Mouse (Mus musculus) intestine, embryonic 15.5 days (tissue): ENCODE results near the gene Tnip1. TPM values are rescaled to one million over a fixed set of nuclear protein-coding genes. Genes with fewer than 3 reads are reported as not detected.
"Not testable (repeated sequence)": the region's sequence is repeated elsewhere in the genome, so short reads cannot be mapped to it uniquely, and the experiment has no call there.

Source experiments
- ATAC-seq: fragments of 200-750 bp; cut with Nextera tagmentation; 2 replicates; pipeline ENCODE4 v1.8.0; 2017; ENCODE audit warnings: moderate TSS enrichment, moderate library complexity
- H3K27ac ChIP-seq: fragments of 300-500 bp; sonication (generic); 2 replicates; pipeline ENCODE4 v1.5.1; 2015; ENCODE audit warnings: mild to moderate bottlenecking, inconsistent platforms
- H3K27me3 ChIP-seq: fragments of 300-500 bp; sonication (generic); replicated peaks from 2 replicates; pipeline ENCODE4 v1.6.1; 2015; ENCODE audit warnings: inconsistent platforms
- H3K36me3 ChIP-seq: fragments of 300-500 bp; sonication (generic); 2 replicates; pipeline ENCODE4 v1.6.1; 2015; ENCODE audit warnings: inconsistent platforms
- H3K4me1 ChIP-seq: fragments of 300-500 bp; sonication (generic); replicated peaks from 2 replicates; pipeline ENCODE4 v1.6.1; 2015; ENCODE audit warnings: inconsistent platforms
- H3K4me2 ChIP-seq: fragments of 300-500 bp; sonication (generic); replicated peaks from 2 replicates; pipeline ENCODE4 v1.6.1; 2015; ENCODE audit warnings: mild to moderate bottlenecking, inconsistent platforms
- H3K4me3 ChIP-seq: fragments of 300-500 bp; sonication (generic); replicated peaks from 2 replicates; pipeline ENCODE4 v1.5.1; 2015; ENCODE audit warnings: inconsistent platforms
- H3K9ac ChIP-seq: fragments of 300-500 bp; sonication (generic); 2 replicates; pipeline ENCODE4 v1.6.1; 2015; ENCODE audit warnings: inconsistent platforms
- H3K9me3 ChIP-seq: fragments of 300-500 bp; sonication (generic); 2 replicates; pipeline ENCODE4 v1.6.1; 2016; ENCODE audit warnings: inconsistent platforms
- WGBS: fragments of 180-500 bp; shearing (Covaris S2); methylation state at CpG from one replicate; pipeline ENCODE4 v1.1.7; 2015; 5-methylcytosine and 5-hydroxymethylcytosine counted together
- polyA plus RNA-seq: library from polyadenylated mRNA; unstranded; fragments of >200 nt; fragmentation: Nextera tagmentation; extraction: Ambion mirVana; gene quantifications from 2 replicates; pipeline ENCODE4 v1.2.1, GENCODE M21; 2015

The Tnip1 gene
- polyA plus RNA-seq, 1 experiment from 2014 or later = 22.7 TPM

DNA sequence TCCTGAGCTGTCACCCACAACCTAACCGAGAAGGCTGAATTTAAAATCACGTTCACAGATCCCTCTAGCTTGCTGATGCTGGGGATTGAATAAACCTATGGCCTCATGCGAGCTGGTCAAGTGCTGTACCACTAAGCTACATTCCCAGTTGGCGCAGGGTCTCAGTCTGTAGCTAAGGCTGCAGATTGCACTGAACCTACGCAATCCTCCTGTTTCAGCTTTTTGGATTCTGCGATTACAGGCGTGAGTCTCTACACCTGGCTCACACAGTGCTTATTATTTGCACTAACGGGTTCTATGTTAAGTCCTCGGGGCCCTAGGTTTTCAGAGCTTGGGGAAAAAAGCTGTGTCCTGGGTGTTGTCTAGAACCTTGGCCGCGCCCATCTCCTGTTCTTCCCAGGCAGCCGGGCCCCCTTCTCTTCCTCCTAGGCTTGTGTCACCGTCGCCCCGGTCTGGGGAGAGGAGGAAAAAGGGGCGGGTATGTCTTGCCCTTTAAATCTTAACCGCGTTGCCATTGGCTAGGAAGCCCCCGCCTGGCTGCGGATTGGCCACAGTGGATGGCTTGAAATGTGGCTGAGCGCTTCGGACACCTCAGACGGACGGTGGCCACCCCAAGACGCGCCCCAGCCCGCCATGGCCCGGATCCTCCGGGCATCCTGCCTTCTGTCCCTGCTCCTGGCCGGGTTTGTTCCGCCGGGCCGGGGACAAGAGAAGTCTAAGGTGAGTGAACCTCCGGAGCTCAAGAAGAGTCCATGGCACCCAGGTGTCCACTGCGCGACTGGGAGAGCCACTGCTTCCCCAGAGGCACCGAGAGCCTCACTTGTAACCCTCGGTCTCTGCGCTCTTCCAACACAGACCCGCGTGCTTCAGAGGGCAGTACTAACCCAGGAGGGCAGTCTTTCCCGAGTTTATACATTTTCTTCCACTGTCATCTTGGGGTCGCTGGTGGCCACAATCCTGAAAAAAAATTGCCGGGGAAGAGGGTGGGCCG, 60.1 kb downstream of the Tnip1 start, which contains the start of gene Gpx3:
TSS of gene Gpx3 (plus strand) at position 121 of the 991 bp plus-strand sequence.
- 14% methylated on average over 45 of the region's 45 CpGs for WGBS

DNA sequence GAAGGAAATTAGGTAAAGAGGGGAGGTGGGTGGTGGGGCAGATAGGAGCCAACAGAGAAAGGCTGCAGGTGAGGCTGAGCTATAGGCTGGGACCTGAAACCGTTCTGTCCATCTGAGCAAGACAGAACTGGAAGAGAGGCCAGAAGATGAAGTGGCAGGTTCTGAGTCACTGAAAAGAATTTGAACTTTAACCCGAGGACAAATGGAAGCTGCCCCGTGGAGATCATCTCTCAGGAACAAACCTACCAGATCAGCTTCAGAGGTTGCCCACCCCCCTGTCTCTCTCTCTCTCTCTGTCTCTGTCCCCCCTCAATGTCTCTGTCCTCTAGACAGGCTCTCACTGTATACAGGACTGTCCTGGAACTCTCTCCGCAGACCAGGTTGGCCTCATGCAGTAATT, 63.1 kb downstream of the Tnip1 start:
- 66% methylated on average over 4 of the region's 4 CpGs for WGBS
- no peaks in the 10 kb centered on the region for H3K27me3 ChIP-seq
- no peak overlapping the region for H3K4me2 ChIP-seq
- peaks cover 22% of the 10 kb centered on the region for H3K4me1 ChIP-seq
- no peak overlapping the region for H3K27ac ChIP-seq
- no peaks in the 10 kb centered on the region for H3K9me3 ChIP-seq
- no peak for ATAC-seq
- no peak overlapping the region for H3K9ac ChIP-seq
- H3K4me3 ChIP-seq = no peak overlapping the region
- no peaks in the 10 kb centered on the region for H3K36me3 ChIP-seq

More for the DNA sequence above, 60.1 kb downstream of the Tnip1 start, which contains the start of gene Gpx3:
- ATAC-seq = peak; percentile 89
- H3K27me3 ChIP-seq = no peaks in the 10 kb centered on the region
- peak within 1 kb of the TSS; percentile 57 for H3K9ac ChIP-seq
- H3K36me3 ChIP-seq = no peaks in the 10 kb centered on the region
- no peaks in the 10 kb centered on the region for H3K9me3 ChIP-seq
- H3K4me1 ChIP-seq = peaks cover 41% of the 10 kb centered on the region
- H3K4me2 ChIP-seq = peak within 1 kb of the TSS; percentile 84
- peak within 1 kb of the TSS; percentile 52 for H3K4me3 ChIP-seq
- peak within 1 kb of the TSS; percentile 45; the same call in 1 of the 2 replicates for H3K27ac ChIP-seq

DNA sequence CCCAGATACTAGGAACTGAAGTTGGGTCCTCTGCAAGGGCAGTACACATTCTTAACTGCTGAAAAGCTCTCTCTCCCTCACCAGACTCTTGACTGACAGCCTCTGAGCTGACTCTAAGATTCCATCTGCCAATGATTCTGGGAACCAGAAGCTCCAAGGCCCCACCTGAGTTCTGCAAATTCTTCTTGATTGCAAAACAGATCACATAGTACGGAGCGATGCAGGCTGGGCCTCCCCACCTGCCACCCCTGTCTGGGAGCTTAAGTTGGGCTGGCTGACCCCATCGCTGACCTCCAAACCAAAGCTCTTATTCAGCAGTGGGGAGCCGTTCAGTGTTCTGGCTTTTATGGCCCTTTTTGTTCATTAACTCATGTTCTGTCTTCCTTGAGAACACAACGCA, 65.2 kb downstream of the Tnip1 start:
- H3K36me3 ChIP-seq = no peaks in the 10 kb centered on the region
- no peak overlapping the region for H3K4me3 ChIP-seq
- no peaks in the 10 kb centered on the region for H3K9me3 ChIP-seq
- WGBS = 37% methylated on average over 5 of the region's 5 CpGs
- H3K4me1 ChIP-seq = peaks cover 3% of the 10 kb centered on the region
- H3K4me2 ChIP-seq = no peak overlapping the region
- H3K27ac ChIP-seq = no peak overlapping the region
- peak; percentile 62 for ATAC-seq
- no peaks in the 10 kb centered on the region for H3K27me3 ChIP-seq
- H3K9ac ChIP-seq = no peak overlapping the region

- H3K36me3 ChIP-seq, H3K9ac ChIP-seq, H3K9me3 ChIP-seq, ATAC-seq, H3K4me2 ChIP-seq, H3K4me1 ChIP-seq, H3K4me3 ChIP-seq, H3K27me3 ChIP-seq, H3K27ac ChIP-seq: not testable (repeated sequence)
- 85% methylated on average over 3 of the region's 3 CpGs for WGBS
Measured at GRCm38 (mm10) chr11:54896646-54897045, 66.1 kb downstream of the Tnip1 start.

- 37% methylated on average over 9 of the region's 9 CpGs for WGBS
- peak; percentile 48; the same call in 1 of the 2 replicates for ATAC-seq
- H3K27ac ChIP-seq = no peak overlapping the region
- H3K9ac ChIP-seq = no peak overlapping the region
- no peaks in the 10 kb centered on the region for H3K9me3 ChIP-seq
- H3K4me1 ChIP-seq = peaks cover 4% of the 10 kb centered on the region
- no peaks in the 10 kb centered on the region for H3K36me3 ChIP-seq
- H3K27me3 ChIP-seq = no peaks in the 10 kb centered on the region
- no peak overlapping the region for H3K4me2 ChIP-seq
- no peak overlapping the region for H3K4me3 ChIP-seq
Measured at GRCm38 (mm10) chr11:54894589-54894988, 68.1 kb downstream of the Tnip1 start.

DNA sequence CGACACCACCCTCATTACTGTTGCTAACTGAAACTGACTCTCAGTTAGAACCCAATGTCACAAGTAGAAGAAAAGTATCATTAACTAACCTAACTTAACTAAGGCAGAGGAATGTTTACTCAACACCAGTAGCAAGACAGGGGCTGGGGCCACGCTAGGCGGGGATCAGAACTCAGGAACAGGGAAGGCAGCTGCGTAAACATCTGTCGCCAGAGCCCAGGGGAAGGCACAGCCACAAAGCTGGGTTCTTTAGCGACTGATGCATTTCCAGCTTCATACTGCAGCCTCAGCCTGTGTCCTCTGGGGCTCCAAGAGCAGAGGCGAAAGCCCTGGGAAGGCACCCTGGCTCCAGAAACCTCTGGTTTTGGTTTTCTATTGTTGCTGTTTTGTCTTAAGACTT, 70.6 kb downstream of the Tnip1 start:
- H3K27me3 ChIP-seq = no peaks in the 10 kb centered on the region
- no peak overlapping the region for H3K4me2 ChIP-seq
- H3K4me3 ChIP-seq = no peak overlapping the region
- H3K9me3 ChIP-seq = no peaks in the 10 kb centered on the region
- H3K4me1 ChIP-seq = peaks cover 4% of the 10 kb centered on the region
- 41% methylated on average over 7 of the region's 7 CpGs for WGBS
- H3K27ac ChIP-seq = 0 out of 2 replicates have a peak overlapping the region, but pooled peaks have one; percentile 22
- no peak overlapping the region for H3K9ac ChIP-seq
- no peaks in the 10 kb centered on the region for H3K36me3 ChIP-seq
- no peak for ATAC-seq

- Histone ChIP-seq H3K9me3 (no peaks in the 10 kb centered on the region), H3K27ac (no peak overlapping the region), H3K4me2 (no peak overlapping the region), H3K36me3 (no peaks in the 10 kb centered on the region), H3K4me3 (no peak overlapping the region), H3K4me1 (peaks cover 4% of the 10 kb centered on the region), H3K9ac (no peak overlapping the region), H3K27me3 (no peaks in the 10 kb centered on the region)
- 83% methylated on average over 5 of the region's 5 CpGs for WGBS
- no peak for ATAC-seq
Measured at GRCm38 (mm10) chr11:54891341-54891740, 71.4 kb downstream of the Tnip1 start.

DNA sequence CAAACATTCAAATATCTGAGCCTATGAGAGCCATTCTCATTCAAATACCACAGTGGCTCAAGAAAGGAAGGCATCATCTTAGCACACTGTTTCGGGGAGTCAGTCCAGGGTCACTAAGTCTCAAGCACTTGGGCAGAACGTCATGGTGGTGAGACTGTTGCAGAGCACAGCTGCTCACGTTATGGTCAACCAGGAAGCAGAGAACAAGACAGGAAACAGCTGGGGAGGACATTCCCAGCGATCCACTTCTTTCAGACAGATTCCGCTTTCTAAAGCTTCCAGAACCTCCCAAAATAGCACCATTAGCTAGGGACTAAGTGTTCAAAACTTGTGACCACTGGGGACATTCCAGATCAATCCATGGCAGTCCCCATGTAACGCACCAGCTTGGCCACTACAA, 74.8 kb downstream of the Tnip1 start:
- Histone ChIP-seq H3K27ac (no peak overlapping the region), H3K36me3 (no peaks in the 10 kb centered on the region), H3K9me3 (no peaks in the 10 kb centered on the region), H3K4me3 (no peak overlapping the region), H3K4me1 (peaks cover 12% of the 10 kb centered on the region), H3K4me2 (no peak overlapping the region), H3K27me3 (no peaks in the 10 kb centered on the region), H3K9ac (no peak overlapping the region)
- WGBS = 63% methylated on average over 6 of the region's 6 CpGs
- ATAC-seq = no peak

GRCm38 (mm10) chr11:54885406-54885805, 77.3 kb downstream of the Tnip1 start:
- Histone ChIP-seq H3K4me3 (no peak overlapping the region), H3K4me2 (no peak overlapping the region), H3K4me1 (peaks cover 18% of the 10 kb centered on the region; the same call in 1 of the 2 replicates), H3K9ac (no peak overlapping the region), H3K36me3 (no peaks in the 10 kb centered on the region), H3K9me3 (no peaks in the 10 kb centered on the region), H3K27ac (peak overlapping the region; percentile 1; the same call in 1 of the 2 replicates), H3K27me3 (no peaks in the 10 kb centered on the region)
- WGBS = 83% methylated on average over 2 of the region's 2 CpGs
- no peak for ATAC-seq

DNA sequence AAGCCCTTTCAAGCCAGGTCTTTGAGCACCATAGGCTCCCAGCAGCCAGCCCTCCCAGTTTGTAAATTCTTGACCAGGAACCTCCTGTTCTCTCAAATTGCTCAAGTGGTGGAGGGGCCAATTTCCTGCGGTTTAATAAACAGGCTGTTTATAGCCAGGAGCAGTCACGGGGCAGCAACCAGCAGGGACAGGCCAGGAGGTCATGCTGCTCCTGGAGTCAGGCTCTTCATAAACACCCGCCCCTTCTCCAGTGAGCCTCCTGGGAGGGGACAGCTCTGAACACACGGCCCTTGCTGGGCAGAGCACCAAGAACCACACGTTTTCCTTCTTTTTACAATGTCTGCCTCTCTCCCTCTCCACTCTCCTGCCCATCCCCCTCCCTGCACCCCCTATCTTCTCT, 77.8 kb downstream of the Tnip1 start:
- H3K27me3 ChIP-seq = no peaks in the 10 kb centered on the region
- H3K4me1 ChIP-seq = peaks cover 18% of the 10 kb centered on the region; the same call in 1 of the 2 replicates
- no peak overlapping the region for H3K4me2 ChIP-seq
- no peaks in the 10 kb centered on the region for H3K9me3 ChIP-seq
- no peaks in the 10 kb centered on the region for H3K36me3 ChIP-seq
- no peak overlapping the region for H3K9ac ChIP-seq
- no peak overlapping the region for H3K4me3 ChIP-seq
- WGBS = 17% methylated on average over 5 of the region's 5 CpGs
- ATAC-seq = peak; percentile 72; the same call in 1 of the 2 replicates
- H3K27ac ChIP-seq = peak overlapping the region; percentile 57

DNA sequence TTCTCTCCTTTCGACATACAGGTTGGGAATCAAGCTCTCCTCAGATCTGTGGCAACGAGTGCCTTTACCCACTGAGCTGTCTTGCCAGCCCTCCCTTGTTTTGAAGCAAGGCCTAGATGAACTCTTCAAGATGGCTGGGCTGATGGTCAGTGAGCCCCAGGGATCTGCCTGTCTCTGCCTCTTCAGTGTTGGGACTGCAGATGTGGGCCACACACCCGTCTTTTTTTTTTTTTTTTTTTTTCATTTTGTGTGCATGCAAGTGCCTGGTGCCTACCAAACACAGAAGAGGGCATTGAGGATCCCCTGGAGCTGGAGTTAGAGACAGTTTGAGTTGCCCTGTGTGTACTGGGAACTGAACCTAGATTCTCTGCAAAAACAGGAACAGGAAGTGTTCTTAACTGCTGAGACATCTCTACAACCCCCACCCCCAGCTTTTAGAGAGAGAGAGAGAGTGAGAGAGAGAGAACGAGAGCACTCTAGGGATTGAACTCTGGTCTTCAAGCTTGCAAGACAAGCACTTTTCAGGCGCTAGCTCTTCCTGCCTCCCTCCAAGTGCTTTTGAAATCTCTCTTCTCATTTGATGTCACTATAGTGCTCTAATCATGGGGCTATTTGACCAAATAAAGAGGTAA, 78.4 kb downstream of the Tnip1 start:
- peak overlapping the region; percentile 57; the same call in 1 of the 2 replicates for H3K27ac ChIP-seq
- no peak overlapping the region for H3K4me3 ChIP-seq
- WGBS = 84% methylated on average over 5 of the region's 5 CpGs
- no peaks in the 10 kb centered on the region for H3K27me3 ChIP-seq
- no peak for ATAC-seq
- H3K4me2 ChIP-seq = no peak overlapping the region
- no peaks in the 10 kb centered on the region for H3K36me3 ChIP-seq
- peaks cover 21% of the 10 kb centered on the region; the same call in 1 of the 2 replicates for H3K4me1 ChIP-seq
- no peak overlapping the region for H3K9ac ChIP-seq
- no peaks in the 10 kb centered on the region for H3K9me3 ChIP-seq

DNA sequence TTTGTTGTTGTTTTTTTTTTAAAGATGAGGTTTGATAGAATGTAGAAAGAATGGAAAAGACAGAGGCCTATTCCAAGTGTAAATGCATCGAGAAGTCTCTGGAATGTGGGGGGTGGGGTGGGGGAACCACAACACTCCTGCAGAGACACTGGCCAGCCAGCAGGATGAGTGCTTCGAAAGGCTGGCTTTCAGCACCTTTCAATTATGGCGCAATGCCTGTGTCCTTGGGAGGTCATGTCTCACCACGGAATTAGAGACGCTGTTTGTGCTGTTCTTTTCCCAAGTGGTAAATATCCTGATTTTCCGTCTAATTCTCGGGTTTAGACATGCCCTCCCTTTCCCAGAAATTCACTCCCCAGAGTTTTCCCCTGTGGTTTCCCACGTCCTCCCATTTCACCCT, 80.0 kb downstream of the Tnip1 start:
- Histone ChIP-seq H3K4me3 (no peak overlapping the region), H3K36me3 (no peaks in the 10 kb centered on the region), H3K27me3 (no peaks in the 10 kb centered on the region), H3K9me3 (no peaks in the 10 kb centered on the region), H3K4me1 (peaks cover 21% of the 10 kb centered on the region; the same call in 1 of the 2 replicates), H3K27ac (no peak overlapping the region; the same call in 1 of the 2 replicates), H3K9ac (no peak overlapping the region), H3K4me2 (no peak overlapping the region)
- WGBS = 40% methylated on average over 8 of the region's 8 CpGs
- no peak for ATAC-seq
